Mouse (Mus musculus): ENCODE results near the gene Rfpl4. TPM values are rescaled to one million over a fixed set of nuclear protein-coding genes. Genes with fewer than 3 reads are reported as not detected.

Rfpl4 gene
- polyA plus RNA-seq, 1 experiment from 2014 or later = not detected

Small RNA genes lying within 50 kb of the gene (microRNA-seq; reads per million reads assigned to microRNA genes)
- gene Gm26217 = not detected

Other genes with a start within 250 kb of the Rfpl4 start
- gene Isoc2b, start 246.7 kb downstream of the Rfpl4 start, polyA plus RNA-seq (2015; fragmentation: Nextera tagmentation; extraction: Ambion mirVana) = 4.5 and 4.8 TPM in 2 replicates
- gene Isoc2a, start 239.8 kb downstream of the Rfpl4 start, polyA plus RNA-seq (2015; fragmentation: Nextera tagmentation; extraction: Ambion mirVana) = 0.51 and 0.91 TPM in 2 replicates
- 0.35 and 0.47 TPM in 2 replicates for gene Gm36210, start 210.4 kb downstream of the Rfpl4 start, polyA plus RNA-seq (2015; fragmentation: Nextera tagmentation; extraction: Ambion mirVana)
- gene Zfp628, start 201.7 kb downstream of the Rfpl4 start, polyA plus RNA-seq (2015; fragmentation: Nextera tagmentation; extraction: Ambion mirVana) = 4.6 and 4.8 TPM in 2 replicates
- 21.5 and 23.2 TPM in 2 replicates for gene Nat14, start 194.9 kb downstream of the Rfpl4 start, polyA plus RNA-seq (2015; fragmentation: Nextera tagmentation; extraction: Ambion mirVana)
- 2.4 and 2.7 TPM in 2 replicates for gene Ssc5d, start 191.2 kb downstream of the Rfpl4 start, polyA plus RNA-seq (2015; fragmentation: Nextera tagmentation; extraction: Ambion mirVana)
- not detected in 2 replicates for gene Sbk2, start 152.5 kb downstream of the Rfpl4 start, polyA plus RNA-seq (2015; fragmentation: Nextera tagmentation; extraction: Ambion mirVana)
- gene Sbk3, start 145.8 kb downstream of the Rfpl4 start, polyA plus RNA-seq (2015; fragmentation: Nextera tagmentation; extraction: Ambion mirVana) = 0.14 and 0.18 TPM in 2 replicates
- gene Zfp579, start 120.8 kb downstream of the Rfpl4 start, polyA plus RNA-seq (2015; fragmentation: Nextera tagmentation; extraction: Ambion mirVana) = 59.8 and 63.2 TPM in 2 replicates
- gene Zfp524, start 102.5 kb downstream of the Rfpl4 start, polyA plus RNA-seq (2015; fragmentation: Nextera tagmentation; extraction: Ambion mirVana) = 8.4 and 9.1 TPM in 2 replicates
- 43.0 and 43.7 TPM in 2 replicates for gene Fiz1, start 102.3 kb downstream of the Rfpl4 start, polyA plus RNA-seq (2015; fragmentation: Nextera tagmentation; extraction: Ambion mirVana)
- gene Gm44973, start 101.5 kb downstream of the Rfpl4 start, polyA plus RNA-seq (2015; fragmentation: Nextera tagmentation; extraction: Ambion mirVana) = 0.61 TPM in 1 of 2 replicates, not detected in the other
- 6.2 and 6.3 TPM in 2 replicates for gene Zfp865, start 96.6 kb downstream of the Rfpl4 start, polyA plus RNA-seq (2015; fragmentation: Nextera tagmentation; extraction: Ambion mirVana)
- gene Ccdc106, start 96.4 kb downstream of the Rfpl4 start, polyA plus RNA-seq (2015; fragmentation: Nextera tagmentation; extraction: Ambion mirVana) = 40.0 and 43.3 TPM in 2 replicates
- gene 4632433K11Rik, start 82.8 kb downstream of the Rfpl4 start, polyA plus RNA-seq (2015; fragmentation: Nextera tagmentation; extraction: Ambion mirVana) = not detected in 2 replicates
- 8.3 and 9.1 TPM in 2 replicates for gene Zfp784, start 78.5 kb downstream of the Rfpl4 start, polyA plus RNA-seq (2015; fragmentation: Nextera tagmentation; extraction: Ambion mirVana)
- 69.9 and 81.4 TPM in 2 replicates for gene Zfp580, start 65.4 kb downstream of the Rfpl4 start, polyA plus RNA-seq (2015; fragmentation: Nextera tagmentation; extraction: Ambion mirVana)
- gene U2af2, start 54.8 kb downstream of the Rfpl4 start, polyA plus RNA-seq (2015; fragmentation: Nextera tagmentation; extraction: Ambion mirVana) = 105 and 112 TPM in 2 replicates
- 76.4 and 89.3 TPM in 2 replicates for gene Epn1, start 36.7 kb downstream of the Rfpl4 start, polyA plus RNA-seq (2015; fragmentation: Nextera tagmentation; extraction: Ambion mirVana)
- 0.34 and 0.45 TPM in 2 replicates for gene Rasl2-9, start 9.0 kb upstream of the Rfpl4 start, polyA plus RNA-seq (2015; fragmentation: Nextera tagmentation; extraction: Ambion mirVana)
- gene Vmn1r55, start 32.7 kb upstream of the Rfpl4 start, polyA plus RNA-seq (2015; fragmentation: Nextera tagmentation; extraction: Ambion mirVana) = not detected in 2 replicates
- not detected in 2 replicates for gene Vmn1r56, start 79.8 kb upstream of the Rfpl4 start, polyA plus RNA-seq (2015; fragmentation: Nextera tagmentation; extraction: Ambion mirVana)
- gene Vmn1r57, start 101.5 kb upstream of the Rfpl4 start, polyA plus RNA-seq (2015; fragmentation: Nextera tagmentation; extraction: Ambion mirVana) = not detected in 2 replicates
- not detected in 2 replicates for gene Gm5065, start 233.6 kb upstream of the Rfpl4 start, polyA plus RNA-seq (2015; fragmentation: Nextera tagmentation; extraction: Ambion mirVana)
- gene Nlrp2, start 234.1 kb upstream of the Rfpl4 start, polyA plus RNA-seq (2015; fragmentation: Nextera tagmentation; extraction: Ambion mirVana) = not detected in 2 replicates